Mouse (Mus musculus): ENCODE results near the gene Ngef.

Gene Ngef

DNA sequence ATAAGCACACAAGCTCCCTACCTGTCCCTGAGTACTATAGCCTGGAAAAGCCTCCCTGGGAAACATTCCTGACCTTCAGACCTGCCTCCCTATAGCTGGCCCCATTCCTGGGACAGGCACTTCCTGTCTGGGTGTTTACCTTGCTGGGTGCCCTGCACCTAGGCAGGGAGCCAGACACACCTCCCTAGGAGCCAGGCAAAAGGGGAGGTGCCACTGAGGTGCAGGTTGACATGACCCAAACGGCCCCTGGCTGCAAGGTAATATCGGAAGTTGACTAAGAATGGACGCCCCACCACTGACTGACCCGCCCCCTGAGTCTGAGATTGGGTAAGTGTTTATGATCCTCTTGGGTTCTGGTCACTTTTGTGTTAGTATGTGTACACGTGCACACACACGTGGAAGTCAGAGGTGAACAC, at the start of gene Ngef:
Gene Ngef (minus strand): TSS at position 71 of the 416 bp plus-strand sequence.
- no peak for DNase-seq (ENCODE audit: low read depth in 1 of 2, low spot score in 2 of 2)

DNA sequence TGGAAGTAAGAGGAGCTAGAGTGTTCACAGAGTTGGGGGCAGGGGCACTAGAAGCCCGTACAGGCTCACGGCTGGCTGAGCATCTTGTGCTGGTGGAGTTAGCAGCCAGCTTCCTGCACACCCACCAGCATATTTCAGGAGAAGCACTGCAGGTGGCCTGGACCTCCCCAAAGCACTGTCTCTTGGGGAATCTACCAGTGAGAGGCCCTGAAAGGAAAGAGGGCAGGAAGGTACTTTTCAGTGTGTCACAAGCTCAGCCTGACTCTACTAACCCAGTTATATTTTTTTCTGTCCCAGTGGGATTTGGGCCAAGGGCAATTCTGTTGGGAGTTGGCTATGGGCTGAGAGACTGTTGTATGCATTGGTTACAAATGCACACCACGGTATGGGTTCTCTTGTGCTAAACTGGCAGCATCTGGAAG, 48.2 kb upstream of the Ngef start:
- no peak for DNase-seq (ENCODE audit: low read depth in 1 of 2, low spot score in 2 of 2)

DNA sequence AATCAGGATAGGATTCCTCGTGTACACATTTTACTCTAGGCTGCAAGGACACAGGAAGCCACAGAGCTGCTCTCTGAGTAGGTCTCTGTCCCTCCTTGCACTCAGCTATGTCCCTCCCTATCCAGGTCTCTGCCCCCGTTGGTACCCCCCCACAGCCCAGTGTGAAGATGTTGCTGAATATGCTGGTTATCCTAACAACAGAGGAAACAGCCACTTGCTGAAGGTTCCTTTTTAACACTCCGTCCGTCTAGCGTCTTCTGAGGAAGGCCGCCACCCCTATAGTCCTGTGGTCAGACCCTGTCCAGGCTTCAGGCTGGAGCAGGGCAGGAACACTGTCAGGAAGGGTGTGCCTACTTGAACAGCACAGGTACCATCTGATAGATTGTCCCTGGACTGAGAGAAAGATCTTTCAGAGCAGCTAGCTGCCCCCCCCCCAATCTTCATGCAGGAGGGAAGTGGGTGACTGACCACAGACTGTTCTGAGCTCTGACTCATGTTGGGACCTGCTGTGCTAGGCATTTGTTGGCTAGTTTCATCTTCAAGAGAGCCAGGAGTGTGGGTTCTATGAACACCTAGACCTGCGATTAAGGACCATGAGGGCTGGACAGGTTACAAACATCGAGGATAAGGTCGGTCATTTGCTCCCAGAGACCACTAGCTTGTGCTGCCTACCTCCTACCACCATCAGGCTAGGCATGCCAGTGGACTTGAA, 47.6 kb upstream of the Ngef start:
- peak in 1 of 2 experiments; percentile 23 for DNase-seq (ENCODE audit: low read depth in 1 of 2, low spot score in 2 of 2)

DNA sequence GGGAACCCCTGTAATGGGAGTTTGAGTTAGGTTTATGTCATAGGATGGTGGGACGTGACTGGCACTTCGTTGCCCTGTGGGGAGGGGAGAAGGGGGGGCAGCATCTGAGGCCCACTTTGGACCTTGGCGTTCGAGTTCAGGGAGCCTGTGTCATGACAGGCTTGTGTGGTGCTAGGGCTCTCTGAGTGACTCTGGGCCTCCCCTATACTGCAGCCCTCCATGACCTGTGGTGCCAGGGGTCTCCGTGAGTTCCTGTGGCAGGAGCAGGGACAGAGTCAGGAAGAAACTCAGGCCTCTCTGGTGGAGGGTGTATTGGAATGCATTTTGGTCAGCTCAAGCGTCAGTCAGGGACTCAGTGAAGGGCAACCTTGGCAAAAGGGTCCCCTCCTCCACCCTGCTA, 47.0 kb upstream of the Ngef start:
- no peak for DNase-seq (ENCODE audit: low read depth in 1 of 2, low spot score in 2 of 2)

DNA sequence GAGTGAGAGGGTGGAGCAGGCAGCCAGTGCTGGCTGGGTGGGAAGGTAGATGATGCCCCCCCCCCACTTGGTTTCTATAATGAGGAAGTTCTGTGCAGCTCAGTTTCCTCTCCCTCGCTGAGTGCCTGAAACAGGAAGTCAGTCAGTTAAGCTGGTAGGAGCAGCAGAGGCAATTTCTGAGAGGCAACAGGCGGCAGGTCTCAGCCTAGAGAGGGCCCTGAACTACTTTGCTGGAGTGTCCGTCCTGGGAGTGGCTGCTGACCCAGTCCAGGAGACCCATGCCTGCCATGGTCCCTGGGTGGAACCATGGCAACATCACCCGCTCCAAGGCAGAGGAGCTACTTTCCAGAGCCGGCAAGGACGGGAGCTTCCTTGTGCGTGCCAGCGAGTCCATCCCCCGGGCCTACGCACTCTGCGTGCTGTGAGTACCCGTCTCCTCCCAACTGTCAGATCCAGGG, 46.6 kb upstream of the Ngef start, which contains the start of gene Inpp5d:
Gene Inpp5d (plus strand): TSS at position 102 of the 458 bp plus-strand sequence.
- DNase-seq (ENCODE audit: low read depth in 1 of 2, low spot score in 2 of 2), result peak; percentile 56 to 74

DNA sequence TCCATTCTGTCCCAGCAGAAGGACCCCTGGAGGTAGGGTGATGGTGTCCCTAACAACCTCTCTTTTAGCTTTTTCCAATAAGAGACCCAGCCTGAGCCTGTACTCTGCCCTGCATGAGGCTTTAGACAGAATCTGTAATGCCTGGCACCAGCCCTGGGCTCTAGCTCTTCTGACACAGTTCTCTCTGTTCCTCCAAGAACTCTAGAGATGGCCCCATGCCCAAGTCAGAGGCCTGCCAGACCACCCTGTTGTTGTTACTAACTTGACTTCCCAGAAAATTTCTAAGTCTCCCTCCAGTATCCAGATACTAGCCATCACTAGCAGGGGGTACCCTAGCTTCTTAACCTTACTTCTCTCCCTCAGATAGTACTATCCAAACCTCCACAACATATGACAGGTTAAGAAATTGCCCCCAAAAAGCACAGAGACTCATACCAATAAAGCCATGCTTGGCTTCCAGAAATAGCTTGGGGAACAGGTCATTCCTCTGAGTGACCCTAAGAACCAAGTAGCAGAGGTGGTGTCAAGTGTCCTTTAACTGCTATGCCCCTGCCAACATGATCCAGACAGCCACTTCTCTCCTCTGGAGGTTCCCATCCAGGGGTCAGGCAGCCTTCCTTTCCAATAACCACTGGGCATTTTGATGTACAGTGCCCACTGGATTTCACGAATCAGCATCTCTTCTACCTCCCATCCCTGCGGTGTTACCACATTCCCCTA, 41.1 kb upstream of the Ngef start:
- DNase-seq (ENCODE audit: low read depth in 1 of 2, low spot score in 2 of 2), result no peak

DNA sequence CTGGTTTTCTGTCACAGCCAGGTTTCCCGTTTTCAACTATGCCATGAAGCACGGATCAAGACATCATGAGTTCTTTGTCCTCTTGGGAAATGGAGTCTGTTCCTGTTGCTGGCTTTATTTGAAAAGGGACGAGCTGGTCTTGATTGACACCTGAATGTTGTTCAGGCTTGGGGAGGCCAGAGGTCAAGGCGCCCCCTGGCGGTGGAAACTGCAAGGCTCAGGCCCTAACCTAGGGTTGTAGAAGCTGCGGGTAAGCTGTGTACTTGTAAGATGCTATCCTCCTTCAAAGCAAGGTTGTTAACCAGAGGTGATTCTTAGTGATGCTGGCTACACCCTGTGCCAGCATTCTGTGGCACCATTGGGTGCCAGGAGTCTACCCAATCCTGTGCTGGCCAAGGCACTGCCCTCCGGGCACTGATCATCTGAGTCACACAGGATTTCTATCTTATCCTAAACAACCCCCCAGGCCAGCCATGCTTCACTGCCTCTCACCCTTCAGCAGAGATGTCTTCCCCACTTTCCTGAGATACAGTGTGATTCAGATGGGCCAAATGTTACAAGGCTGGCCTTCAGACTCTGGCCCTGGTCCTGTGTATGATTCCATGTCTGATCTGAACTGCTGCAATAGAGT, 34.9 kb upstream of the Ngef start:
- peak; percentile 48 to 73 for DNase-seq (ENCODE audit: low read depth in 1 of 2, low spot score in 2 of 2)

DNA sequence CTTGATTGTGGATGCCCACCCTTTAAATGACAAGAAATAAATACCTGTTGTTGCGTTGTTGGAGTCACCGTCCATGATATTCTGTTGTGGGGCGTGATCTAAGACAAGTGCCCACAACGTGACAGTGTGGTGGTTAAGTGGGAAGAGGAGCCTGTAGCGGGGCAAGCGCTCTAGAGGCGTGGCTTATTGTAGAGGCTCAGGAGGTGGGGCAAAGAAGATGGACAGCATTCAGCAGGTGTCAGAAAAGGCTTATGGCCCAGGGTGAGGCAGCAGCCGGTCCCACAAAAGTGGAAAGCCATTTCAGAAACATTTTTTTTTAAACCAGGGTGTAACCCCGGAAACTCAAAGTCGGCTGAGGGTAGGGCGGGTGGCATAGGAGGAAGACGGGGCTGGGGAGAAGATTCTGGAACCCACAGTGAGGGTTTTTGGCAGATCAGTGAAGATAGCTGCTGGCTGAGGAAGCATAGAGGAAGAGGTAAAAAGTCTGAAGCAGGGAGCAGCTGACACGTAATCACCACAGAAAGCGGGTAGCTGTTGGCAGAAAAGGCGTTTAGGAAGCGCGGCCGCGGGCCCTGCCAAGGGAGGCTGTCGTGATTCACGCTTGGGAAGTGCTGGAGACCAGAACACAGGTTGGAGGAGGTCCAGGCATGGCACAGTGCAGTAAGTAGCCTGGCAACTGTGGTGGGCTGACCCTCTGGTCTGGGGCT, 33.9 kb upstream of the Ngef start:
- DNase-seq (ENCODE audit: low read depth in 1 of 2, low spot score in 2 of 2), result peak in 1 of 2 experiments; percentile 30

DNA sequence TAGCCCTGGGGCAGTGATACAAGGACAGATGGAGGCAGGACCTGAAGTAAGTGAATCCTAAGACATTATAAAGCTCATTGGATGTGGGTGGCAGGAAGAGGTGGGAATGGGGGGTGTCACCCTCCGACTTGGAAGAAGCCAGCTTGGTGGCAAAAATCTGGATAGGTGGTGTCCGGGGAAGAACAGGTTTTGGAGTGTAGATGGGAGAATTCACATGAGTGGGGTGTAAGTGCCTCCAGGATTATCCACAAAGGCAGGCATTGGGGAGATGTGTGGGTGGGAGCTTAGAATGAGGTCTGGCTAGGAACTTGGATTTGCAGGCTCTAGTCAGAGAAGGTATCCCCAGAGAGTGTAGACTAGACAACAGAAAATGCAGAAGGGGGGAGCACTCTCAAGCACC, 31.6 kb upstream of the Ngef start:
- no peak for DNase-seq (ENCODE audit: low read depth in 1 of 2, low spot score in 2 of 2)

DNA sequence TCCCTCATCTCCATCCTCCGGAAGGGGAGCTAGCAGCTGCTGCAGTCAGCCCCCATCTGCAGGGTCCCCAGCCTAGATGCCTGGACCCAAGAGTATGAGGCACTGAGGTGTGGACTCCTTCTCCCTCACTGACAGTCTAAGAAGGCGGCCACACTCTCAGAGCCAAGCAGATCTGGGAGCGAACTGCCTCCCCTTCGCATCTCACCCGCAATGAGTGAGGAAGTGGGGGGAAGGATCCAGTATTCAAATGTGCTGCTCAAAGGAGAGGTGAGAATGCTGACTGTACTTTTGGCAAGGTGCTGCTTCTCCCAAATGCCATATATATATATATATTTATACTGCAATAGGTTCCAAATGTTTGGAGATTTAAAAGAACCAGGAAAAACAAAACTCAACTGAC, 29.7 kb upstream of the Ngef start:
- DNase-seq (ENCODE audit: low read depth in 1 of 2, low spot score in 2 of 2), result no peak

DNA sequence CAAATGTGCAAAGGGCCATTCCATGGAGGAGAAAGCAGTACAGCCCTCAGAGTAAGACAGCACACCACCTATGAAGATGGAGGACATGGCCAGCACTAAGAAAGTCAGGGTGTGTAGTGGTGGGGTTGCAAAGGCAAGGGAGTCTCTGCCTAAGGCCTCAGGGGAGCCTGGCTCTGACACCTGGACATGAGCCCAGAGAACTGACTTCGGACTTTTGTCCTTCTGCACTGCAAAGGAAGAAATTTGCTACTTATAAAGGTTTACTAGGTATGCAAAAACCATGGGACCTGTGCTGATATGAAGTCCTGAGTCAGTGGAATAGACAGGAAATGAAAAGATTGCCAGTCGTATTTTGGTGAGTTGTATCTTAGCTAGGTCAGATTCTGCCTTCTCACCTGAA, 28.1 kb upstream of the Ngef start:
- DNase-seq (ENCODE audit: low read depth in 1 of 2, low spot score in 2 of 2), result no peak

DNA sequence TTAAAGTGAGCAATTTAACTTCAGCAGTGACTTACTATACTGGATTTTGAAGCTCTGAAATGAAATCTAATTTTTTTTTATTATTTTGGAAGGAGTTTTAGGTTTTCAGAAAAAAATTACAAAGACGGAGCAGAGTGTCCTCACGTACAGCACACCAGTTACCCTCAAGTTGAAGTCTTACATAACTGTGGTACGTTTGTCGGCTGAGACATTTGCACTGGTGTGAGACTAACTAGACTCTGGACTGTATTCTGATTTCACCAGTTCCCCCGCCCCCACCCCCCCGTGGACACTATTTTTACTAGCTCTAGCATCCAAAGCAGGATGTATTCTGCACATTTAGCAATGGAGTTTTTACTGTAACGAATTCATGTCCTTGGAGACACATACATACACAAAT, 26.9 kb upstream of the Ngef start:
- DNase-seq (ENCODE audit: low read depth in 1 of 2, low spot score in 2 of 2), result no peak

DNA sequence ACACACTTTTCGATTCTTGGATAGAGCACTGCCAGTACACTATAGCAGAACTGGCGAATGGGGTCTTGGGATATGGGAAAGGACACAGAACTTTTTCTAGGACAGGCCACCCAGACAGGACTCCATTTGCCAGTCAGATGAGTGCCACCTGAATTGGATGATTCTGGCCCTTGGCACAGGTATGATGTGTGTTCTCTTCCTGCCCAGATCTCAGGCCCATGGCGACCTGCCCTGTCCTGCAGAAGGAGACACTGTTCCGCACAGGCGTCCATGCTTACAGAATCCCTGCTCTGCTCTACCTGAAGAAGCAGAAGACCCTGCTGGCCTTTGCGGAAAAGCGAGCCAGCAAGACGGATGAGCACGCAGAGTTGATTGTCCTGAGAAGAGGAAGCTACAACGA, 21.0 kb upstream of the Ngef start:
- no peak for DNase-seq (ENCODE audit: low read depth in 1 of 2, low spot score in 2 of 2)

DNA sequence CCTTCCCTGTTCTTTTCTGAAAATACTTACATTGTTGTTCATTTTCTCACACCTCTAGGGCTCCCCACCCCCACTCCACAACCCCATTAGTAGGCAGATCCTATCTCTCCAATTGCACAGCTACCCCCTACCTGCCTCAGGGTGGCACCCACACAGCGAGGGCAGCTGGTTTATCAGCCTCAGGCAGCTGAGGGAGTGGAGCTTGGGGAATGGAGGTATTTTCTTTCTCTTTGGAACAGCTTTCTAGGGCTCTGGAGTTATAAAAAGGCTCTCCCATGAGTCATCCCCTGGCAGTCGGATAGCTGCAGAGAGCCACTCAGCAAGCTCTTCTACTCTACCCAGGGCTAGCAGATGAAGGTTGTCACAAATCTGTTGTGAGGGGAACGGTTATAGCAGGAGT, 20.6 kb upstream of the Ngef start:
- DNase-seq (ENCODE audit: low read depth in 1 of 2, low spot score in 2 of 2), result no peak

DNA sequence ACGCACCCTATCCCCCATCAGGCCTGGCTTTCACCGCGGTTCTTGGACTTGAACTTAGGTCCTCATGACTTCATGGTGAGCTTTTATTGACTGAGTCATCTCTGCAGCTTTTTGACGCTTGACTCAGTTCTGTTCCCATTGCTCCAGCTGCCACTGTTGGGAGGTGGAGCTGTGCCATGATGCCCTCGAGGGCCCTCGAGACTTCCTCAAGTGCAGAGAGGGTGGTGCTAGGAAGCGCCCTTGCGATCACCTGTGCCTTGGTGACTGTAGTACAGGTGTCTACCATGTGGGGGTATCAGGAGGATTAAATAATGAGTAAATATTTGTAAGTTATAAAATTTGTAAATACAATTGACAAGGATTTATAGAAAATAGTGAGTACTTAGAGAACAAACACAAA, 16.3 kb upstream of the Ngef start:
- DNase-seq (ENCODE audit: low read depth in 1 of 2, low spot score in 2 of 2), result no peak

DNA sequence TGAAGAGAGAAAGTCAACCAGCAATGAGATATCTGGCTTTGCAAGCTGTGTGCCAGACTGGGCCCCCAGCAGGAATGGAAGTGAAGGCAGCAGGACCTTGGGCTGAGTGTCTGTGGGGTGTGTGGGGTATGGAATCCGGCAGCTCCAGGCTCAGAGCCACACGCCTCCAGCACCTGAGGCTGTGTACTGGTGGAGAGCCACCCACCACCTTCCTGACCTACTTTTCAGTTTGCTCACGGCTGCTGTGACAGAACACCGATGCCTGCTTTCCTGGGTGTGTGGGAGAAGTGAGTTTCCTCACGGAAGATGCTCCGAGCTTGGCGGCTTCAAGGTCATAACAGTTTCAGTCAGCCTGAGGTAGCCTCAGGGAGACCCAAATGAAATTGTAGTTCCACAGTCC, 15.5 kb upstream of the Ngef start:
- no peak for DNase-seq (ENCODE audit: low read depth in 1 of 2, low spot score in 2 of 2)

DNA sequence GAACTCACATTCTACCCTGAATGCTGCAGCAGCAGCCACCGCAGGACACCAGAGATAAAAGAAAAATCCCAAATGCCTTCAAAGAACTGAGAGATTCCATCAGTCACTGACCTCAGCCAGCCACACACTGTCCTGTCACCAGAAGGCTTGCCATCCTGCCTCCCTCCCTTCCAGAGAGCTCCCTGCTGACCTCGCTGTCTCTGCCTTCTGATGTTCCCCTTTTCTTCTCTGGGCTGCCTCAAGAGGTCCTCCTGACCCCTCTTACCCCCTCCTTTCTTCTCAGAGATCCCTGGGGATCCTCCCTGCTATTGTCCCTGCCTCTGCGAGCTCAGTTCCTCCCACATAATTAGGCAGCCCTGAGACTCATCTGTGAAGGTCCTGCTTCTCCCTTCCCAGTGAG, 7.2 kb upstream of the Ngef start:
- DNase-seq (ENCODE audit: low read depth in 1 of 2, low spot score in 2 of 2), result no peak

DNA sequence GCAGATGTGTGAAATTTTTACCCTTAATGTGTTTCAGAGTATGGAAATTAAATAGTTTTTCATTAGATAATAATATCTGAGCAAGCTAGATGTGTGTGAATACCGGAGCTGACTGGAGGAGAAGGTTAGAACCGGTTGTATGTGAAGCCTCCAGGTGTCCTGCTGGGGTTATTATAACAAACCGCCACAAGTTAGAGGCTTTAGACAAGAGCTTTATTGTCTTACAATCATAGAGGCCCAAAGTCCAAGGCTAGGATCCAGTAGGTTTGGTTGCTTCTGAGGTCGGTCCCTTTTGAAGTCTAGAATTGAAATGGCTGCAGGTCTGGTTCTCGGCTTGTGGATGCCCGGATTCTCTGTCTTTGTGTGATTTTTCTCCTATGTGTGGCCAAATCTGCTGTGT, 5.3 kb upstream of the Ngef start:
- no peak for DNase-seq (ENCODE audit: low read depth in 1 of 2, low spot score in 2 of 2)

DNA sequence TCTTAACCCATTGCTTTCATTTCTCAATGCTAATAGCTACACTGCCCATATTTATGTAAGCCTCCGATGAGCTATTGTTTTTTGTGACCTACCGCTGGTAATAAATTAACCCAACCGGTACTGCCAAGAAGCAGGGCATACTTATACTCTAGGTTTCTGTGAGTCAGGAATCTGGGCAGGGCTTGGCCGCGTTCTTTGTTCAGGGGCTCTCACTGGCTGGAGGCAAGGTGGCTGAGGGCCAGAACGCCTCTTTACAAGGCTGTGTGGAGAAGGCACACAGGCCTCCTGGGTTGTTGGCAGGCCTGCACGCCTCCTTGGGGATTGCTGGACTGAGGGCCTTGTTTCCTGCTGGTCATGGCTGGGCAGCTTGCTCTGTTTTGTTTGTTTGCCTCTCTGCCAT, 1.1 kb upstream of the Ngef start:
- DNase-seq (ENCODE audit: low read depth in 1 of 2, low spot score in 2 of 2), result no peak

DNA sequence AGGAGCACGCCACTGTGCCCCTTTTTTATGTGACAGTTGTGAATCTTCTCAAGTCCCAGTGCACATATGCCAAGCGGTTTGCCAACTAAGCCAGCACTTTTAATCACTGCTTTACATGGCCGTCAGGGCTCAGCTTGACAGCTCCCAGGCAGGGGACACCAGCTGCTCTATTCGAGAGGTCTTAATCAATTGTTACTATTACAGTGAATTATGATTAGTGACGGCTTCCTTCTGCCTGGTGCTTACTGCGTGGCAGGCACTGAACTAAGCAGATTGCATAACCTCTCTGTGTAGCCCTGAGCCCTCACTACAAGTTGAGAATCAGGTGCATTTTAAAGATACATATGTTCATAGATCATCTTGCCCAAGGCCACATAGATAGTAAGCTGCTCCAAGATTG, 683 bp upstream of the Ngef start:
- no peak for DNase-seq (ENCODE audit: low read depth in 1 of 2, low spot score in 2 of 2)

DNA sequence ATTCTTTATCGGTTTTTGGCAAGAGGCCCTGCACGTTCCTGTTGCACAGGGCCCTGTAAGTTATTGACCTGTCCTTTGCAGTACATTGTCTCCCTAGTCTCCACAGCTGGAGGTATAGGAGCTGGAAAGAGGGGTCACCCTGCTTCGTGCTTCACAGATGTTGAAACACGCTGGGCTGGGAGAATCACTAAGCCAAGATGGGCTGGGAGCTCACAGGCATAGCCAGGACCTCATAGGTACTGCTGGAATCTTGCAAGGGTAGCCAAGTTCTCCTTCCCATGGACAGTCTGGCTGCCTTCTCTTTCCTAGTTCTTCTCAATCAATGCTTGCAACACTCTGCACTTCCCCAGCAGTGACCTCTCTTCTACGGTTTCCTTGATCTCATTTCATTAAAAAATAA, 409 bp downstream of the Ngef start:
- DNase-seq (ENCODE audit: low read depth in 1 of 2, low spot score in 2 of 2), result no peak

DNA sequence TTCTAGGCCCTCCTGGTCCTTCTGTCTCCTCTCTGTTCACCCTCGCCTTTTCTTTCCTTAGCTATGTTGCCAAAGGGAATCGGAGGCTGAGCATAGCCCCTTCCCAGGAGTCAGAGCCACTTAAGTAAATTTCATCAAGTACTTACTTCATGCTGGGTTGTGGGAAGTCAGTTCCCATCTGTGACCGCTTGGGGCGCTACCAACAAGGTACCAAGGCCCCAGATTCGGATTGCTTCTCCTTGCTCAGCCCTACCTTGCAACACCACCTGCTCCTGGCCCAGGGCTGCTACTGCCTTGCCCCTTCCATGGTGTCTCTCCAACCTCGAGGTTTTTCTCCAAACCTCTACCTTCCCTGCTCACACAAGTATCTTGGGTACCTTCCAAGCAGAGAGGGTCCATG, 5.3 kb downstream of the Ngef start:
- peak in 1 of 2 experiments; percentile 22 for DNase-seq (ENCODE audit: low read depth in 1 of 2, low spot score in 2 of 2)
